Mouse (Mus musculus) mature B cell (primary cell): ENCODE results near the gene AI182371.

ENCODE experiments used
- in situ Hi-C: fragments of 300-500 bp; cut with MboI; formaldehyde crosslinking; loops from 2 replicates; pipeline ENCODE4 v1.14.3; 2019

AI182371 gene

DNA sequence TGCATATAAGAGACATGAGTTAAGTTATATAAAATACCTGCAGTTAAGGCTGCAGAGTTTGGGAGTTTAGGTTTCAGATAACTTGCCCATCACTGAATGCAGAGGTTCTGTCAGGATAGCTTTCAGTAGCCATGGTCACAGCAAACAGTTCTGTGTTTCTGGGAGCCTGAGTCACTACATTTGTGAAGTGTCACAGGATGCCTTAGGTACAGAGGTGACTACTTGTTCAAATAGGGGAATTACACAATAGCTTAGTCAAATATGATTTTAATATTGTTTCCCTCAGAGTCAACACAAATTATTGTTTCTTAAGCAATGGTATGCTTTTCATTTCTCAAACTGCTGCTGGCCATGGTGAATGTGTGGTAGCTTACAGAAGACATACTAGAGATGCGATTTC lies 32.2 kb downstream of the AI182371 start:
- in situ Hi-C loops, result no loop called here

DNA sequence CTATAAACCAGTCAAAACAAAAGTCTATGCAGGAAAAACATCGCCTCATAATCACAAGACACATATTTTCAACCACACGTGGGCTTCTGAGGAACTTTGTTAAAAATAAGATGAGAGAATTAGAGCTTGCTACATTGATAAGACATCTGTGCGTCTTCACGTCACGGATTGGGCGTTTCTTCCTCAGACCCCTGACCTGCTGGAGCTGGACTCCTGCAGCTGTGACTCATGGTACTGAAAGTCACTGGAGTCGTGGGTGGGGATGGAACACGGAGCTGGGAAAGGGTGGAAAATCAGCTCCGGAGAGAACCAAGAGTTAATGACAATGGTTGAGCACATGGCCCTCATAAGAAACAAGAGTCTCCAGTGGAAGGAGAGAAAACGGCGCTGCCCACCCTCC lies 34.2 kb downstream of the AI182371 start:
- in situ Hi-C loops, result no loop called here

GRCm38 (mm10) chr2:35066525-35067082 lies 34.7 kb downstream of the AI182371 start:
- in situ Hi-C loops, result no loop called here

DNA sequence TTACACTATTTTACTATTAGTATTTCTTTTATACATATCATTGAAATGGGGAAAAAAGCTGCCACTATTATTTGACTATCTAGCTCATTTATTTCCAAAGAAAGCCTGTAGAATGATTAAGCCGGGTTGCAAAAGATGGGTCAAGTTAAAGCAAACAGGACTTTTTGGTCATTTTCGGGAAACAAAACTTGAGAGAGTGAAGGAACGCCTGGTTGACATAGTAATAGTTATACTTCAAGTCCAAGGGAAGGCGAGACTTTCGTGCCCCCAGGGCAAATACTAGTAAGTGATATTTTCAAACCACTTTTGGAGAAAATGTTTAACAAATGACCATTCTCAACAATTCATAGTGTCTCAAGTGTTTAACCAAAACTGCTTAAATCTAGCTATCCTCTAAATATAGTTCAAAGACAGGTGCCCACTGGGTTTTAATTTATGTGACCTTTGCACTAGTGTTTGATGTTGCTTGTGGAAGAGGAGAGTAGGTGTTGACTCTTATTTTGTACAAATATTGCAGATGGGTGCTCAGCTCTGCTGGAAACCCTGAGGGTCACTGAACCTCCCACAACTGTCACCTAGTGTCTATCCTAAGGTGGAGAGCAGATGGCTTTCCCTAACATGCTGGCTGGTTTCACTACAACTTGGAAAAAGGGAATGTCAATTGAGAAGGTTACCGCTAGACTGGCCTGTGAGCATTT lies 37.9 kb downstream of the AI182371 start:
- in situ Hi-C loops, result no loop called here

DNA sequence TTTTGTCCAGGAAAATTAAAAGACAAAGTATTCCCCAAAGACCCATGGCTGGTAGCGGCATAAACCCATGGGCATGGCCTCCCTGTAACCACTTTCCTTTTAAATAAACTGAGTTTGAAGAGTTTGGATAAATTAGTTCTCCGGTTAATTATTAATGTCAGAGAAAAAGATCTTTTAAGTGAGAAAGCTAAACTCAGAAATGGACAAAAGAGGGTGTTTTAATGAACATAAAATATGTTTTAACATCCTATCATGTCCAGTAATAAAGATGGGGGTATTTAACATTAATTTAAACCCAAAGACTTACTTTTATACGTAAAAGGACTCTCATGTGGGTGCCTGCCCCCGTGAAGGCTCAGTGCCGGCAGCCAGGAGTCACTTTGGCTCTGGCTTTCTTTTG lies 40.0 kb downstream of the AI182371 start, which contains the start of gene Hc:
Gene Hc (minus strand): TSS at position 101 of the 400 bp plus-strand sequence.
- in situ Hi-C loops, result no loop called here

- in situ Hi-C loops, result no loop called here
These were observed 40.4 kb downstream of the AI182371 start for GRCm38 (mm10) chr2:35060897-35061296.

DNA sequence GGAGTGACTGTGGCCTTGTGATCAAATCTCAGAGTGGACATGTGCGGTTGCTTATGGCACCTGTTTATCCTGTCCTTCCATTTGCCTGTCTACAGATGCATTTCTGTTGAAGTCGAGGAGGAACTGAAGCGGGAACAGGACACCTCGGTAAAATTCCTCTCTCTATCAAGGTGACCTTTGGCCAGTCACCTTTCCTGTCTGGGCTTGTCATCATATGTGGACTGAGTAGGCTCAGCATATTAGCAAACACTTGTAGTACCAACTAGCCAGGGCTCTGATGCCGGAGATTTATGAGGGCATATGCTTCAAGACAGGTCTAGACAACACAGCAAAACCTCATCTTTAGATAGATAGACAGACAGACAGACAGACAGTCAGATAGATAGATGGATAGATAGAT lies 41.1 kb downstream of the AI182371 start:
- in situ Hi-C loops, result no loop called here

DNA sequence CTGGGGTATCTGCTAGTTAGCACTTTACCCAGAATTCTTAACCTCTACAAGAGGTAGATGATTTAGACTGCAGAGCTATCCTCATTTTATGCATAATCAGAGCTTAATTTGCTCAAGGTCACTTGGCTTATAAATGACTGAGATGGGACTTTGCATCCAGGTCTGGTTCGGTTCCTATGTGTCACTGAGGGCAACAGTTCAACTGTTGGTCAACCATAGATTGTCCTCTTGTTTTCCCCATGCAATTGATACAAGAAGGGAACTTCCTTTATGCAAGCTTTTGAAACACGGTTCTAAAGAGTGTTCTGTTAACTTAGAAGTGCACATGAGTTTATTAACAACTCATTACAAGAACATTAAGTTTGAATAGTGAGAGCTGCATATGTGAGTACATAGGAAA lies 43.0 kb downstream of the AI182371 start:
- in situ Hi-C loops, result no loop called here

- in situ Hi-C loops, result no loop called here
These were observed 44.1 kb downstream of the AI182371 start for GRCm38 (mm10) chr2:35057243-35057642.

DNA sequence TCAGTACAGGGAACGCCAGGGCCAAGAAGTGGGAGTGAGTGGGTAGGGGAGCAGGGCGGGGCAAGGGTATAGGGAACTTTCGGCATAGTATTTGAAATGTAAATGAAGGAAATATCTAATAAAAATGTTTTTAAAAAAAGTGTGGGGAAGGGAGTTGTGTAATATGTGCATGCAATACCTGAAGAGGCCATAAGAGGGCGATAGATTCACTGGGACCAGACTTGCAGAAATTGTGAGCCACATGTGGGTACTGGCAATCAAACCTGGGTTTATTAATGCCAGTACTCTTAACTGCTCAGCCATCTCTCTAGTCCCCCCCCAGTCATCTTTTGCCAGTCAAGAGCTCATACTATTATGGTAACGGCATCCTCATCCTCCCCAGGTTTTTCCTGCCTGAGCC lies 52.5 kb downstream of the AI182371 start:
- in situ Hi-C loops, result no loop called here

GRCm38 (mm10) chr2:35044956-35045355 lies 56.4 kb downstream of the AI182371 start:
- in situ Hi-C loops, result no loop called here

DNA sequence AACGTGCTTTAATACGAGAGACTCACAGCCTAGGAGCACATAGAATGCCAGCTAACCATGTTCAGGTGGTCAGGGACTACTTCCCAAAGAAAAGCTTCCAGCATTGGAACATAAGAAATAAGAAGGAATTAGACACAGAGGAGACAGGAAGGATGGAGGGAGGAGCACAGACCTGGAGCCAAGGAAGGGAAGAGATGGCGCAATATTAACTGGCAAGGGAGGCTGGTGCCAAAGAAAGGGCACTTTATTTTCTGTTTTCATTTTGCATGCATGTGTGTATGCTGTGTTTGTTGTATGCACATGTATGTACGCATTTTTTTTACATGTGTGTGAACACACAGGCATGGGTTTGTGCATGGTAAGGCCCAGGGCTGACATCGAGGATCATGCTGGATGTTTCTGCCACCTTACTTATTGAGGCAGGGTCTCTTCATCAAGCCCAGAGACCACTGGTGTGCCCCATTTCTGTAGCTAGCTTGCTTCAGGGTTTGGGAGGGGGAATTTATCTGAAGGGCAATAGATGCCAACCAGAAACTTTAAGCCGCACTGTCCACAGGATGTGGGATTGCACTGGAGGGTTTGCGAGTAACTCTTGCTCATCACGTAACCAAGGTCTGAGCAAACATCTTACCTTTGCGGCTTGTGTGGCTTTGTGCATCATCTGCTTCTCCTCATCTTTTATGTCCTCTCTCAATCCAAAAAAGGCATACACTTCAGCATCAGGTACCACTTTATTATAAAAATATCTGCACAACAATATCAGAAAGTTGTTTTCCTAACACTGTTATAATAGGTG lies 62.6 kb downstream of the AI182371 start:
- in situ Hi-C loops, result no loop called here
